Mouse (Mus musculus) liver, embryonic 14.5 days (tissue): Measurements from ENCODE around the gene Sftpd.

ENCODE experiments used
- CTCF ChIP-seq: IDR thresholded peaks from 2 replicates; pipeline ENCODE4 v1.5.1; 2016; ENCODE audit warnings: antibody characterized with exemption, low read depth, control low read depth
- EP300 ChIP-seq: IDR thresholded peaks from 2 replicates; pipeline ENCODE4 v1.6.1; 2016; ENCODE audit warnings: antibody characterized with exemption, low read depth

GRCm38 (mm10) chr14:41185059-41185821, at the start of gene Sftpd:
- no peak for TF ChIP-seq EP300
- TF ChIP-seq CTCF, result no peak
